Mouse (Mus musculus) 3134 (cell line): ENCODE data around the gene Cd52.
"Not testable (repeated sequence)": the region's sequence is repeated elsewhere in the genome, so short reads cannot be mapped to it uniquely, and the experiment has no call there.

ENCODE experiments used
- DNase-seq: peaks from one replicate; pipeline ENCODE4 v3.0.0-alpha.2; 2011; ENCODE audit warnings: low spot score; ENCODE audit not compliant: insufficient read length; ENCODE audit errors: extremely low read depth

Gene Cd52

GRCm38 (mm10) chr4:134094923-134095547 is at the start of gene Cd52:
Gene Cd52 (minus strand): TSS chr4:134095082.
- DNase-seq: no peak

- DNase-seq: not testable (repeated sequence)
Measured at GRCm38 (mm10) chr4:134144297-134144696, 49.4 kb upstream of the Cd52 start.

DNA sequence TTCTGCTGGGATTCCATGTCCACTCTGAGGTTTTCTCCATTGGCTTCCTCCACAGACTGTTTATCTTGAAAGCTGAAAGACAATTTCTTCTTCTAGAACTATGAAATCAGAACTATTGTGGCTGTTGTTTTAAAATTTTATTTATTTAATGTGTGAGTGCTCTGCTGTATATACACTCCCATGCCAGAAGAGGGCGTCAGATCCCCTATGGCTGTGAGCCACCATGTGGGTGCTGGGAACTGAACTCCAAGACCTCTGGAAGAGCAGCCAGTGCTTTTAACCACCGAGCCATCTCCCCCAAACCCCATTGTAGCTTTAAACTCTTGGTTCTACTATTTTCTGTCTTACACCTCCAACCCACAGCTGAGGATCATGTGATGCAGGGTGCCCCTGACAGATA is 44.0 kb upstream of the Cd52 start:
- DNase-seq: no peak

- no peak for DNase-seq
Measured at GRCm38 (mm10) chr4:134136280-134136926, 41.5 kb upstream of the Cd52 start.

DNA sequence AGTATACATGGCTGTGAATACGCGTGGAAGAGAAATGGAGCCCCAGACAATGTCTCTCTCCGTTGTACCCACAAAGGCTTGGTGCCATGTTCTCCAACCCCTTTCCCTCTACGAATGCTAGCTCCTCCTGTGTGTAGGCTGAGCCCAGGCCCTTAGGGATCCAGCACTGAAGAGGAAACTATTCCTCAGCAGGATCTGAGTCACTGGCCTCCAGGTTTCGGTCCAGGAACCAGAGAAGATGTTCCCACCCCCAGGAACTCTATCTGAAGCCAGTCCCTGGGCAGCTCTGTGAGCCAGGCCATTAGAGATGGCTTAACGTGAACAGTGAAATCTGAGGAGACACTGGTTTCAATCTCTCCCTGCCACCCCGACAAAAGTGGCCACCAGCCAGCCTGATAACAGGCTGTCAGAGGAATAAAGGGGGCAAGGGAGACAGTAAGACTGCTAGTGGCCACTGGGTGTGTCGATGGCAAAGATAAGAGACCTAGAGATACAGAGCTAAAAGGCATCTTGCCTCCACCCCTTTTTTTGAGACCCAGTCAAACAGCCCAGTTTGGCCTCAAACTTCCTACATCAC is 37.7 kb upstream of the Cd52 start:
- no peak for DNase-seq

- no peak for DNase-seq
Measured at GRCm38 (mm10) chr4:134132117-134132516, 37.2 kb upstream of the Cd52 start.

GRCm38 (mm10) chr4:134129482-134129881 is 34.6 kb upstream of the Cd52 start:
- no peak for DNase-seq

DNA sequence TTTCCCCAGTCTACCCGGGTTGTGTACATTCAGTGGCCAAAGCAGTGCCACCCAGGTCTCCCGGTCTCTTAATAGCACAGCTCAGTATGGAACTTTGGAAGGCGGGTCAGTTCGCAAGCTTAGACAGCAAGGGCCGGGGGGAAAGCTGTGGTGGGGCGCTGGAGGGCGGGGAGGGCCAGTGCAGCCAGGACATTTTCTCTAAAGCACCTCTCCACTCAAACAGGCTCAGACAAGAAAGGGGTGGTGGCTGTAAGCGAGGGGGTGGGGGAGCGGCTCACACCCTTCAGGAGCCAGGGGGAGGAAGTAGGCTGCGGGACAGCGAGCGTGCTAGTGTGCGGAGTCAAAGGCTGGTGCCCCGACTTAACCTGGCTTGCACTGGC is 34.1 kb upstream of the Cd52 start:
- DNase-seq: no peak

DNA sequence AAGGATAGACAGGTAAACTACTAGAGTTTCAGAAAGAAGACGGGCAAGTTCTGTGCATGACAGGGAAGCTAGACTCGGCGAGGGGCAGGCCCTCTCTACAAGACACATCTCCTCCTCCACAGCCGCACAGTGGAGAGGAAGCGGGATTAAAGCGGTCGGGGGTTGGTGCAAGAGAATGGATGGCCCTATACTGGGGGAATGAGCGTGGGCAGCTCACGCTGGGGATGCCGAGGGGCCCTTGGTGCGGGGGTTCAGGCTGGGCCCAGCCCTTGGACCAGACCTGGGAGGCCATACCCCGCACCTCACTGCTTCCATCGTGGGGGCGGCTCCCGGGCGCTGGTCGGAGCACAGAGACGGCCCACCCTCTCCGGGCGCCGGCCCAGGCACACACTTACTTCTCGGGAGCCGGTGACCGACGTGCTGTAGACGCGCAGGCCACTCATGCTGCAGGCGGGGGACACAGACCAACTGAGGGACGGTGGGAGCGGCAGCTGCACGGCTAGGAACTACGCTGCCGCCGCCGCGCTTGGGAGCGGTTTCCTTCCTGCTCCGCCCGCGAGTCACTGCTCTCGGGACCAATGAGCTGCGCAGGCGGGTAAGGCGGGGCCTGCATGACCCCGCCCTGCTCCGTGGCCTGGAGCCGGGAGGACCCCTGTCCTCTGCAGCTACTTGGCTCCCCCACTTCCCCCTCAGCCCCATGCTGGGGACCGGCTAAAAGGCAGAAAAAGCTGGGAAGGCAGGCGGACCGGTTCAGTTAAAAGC is 33.5 kb upstream of the Cd52 start, which contains the start of gene Sh3bgrl3:
TSS of gene Sh3bgrl3 (minus strand) at position 569 of the 762 bp plus-strand sequence.
- DNase-seq: peak; percentile 87

DNA sequence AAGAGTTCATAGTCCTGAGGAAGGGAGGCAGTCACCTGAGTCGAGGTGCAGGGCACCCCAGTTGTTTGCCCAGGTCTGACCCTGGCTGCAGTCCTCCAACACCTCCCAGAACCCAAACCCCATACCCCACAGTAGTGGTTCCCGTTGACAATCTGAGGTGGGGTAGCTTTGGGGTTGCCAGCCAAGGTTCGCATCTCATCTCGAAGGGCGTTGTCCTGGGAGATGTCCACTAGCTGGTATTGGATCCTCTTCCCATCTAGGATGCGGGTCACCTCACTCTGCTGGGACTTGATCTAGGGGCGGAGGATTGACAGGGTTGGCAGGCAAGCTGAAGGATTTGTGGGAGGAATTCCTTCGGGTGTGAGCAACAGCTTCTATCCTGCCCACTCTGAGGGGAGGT is 32.9 kb upstream of the Cd52 start:
- DNase-seq: no peak

- DNase-seq: no peak
Measured at GRCm38 (mm10) chr4:134127121-134127455, 32.2 kb upstream of the Cd52 start.

DNA sequence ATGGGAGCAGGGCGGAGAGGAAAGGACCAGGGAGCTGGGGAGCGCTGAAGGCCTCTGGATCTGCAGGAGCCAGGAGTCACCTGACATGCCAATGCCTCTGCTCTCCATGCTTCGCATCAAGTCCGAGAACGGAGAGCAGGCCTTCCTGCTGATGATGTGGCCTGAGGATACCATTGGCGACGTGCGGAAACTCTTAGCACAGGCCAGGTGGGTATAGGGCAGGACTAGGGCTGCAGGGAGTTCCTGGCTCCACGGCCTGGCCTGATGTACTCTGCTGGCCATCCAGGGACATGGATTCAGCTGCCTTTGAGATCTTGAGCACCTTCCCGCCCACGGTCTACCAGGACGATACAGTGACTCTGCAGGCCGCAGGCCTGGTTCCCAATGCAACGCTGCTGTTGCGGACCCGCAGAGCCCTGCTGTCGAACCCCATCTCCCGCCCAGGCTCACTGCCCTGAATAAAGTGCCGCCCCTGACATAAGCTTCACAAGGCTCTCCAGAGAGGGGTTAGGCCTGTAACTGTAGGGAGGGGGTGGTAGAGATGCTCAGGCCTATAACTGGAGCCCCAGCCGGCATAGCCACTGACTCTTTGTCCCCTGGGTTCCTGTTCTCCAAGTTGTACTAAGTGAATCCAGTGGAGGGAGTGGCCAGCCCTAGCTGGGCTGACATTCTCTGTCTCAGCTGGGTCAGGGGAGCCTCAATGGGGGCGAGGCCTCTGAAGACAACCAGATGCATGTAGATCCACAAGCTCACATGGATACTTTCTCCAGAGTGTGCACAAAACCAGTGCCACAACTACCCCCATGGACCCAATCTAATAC is 31.6 kb upstream of the Cd52 start:
- DNase-seq: no peak

GRCm38 (mm10) chr4:134125383-134126060 is 30.6 kb upstream of the Cd52 start:
- DNase-seq: no peak

DNA sequence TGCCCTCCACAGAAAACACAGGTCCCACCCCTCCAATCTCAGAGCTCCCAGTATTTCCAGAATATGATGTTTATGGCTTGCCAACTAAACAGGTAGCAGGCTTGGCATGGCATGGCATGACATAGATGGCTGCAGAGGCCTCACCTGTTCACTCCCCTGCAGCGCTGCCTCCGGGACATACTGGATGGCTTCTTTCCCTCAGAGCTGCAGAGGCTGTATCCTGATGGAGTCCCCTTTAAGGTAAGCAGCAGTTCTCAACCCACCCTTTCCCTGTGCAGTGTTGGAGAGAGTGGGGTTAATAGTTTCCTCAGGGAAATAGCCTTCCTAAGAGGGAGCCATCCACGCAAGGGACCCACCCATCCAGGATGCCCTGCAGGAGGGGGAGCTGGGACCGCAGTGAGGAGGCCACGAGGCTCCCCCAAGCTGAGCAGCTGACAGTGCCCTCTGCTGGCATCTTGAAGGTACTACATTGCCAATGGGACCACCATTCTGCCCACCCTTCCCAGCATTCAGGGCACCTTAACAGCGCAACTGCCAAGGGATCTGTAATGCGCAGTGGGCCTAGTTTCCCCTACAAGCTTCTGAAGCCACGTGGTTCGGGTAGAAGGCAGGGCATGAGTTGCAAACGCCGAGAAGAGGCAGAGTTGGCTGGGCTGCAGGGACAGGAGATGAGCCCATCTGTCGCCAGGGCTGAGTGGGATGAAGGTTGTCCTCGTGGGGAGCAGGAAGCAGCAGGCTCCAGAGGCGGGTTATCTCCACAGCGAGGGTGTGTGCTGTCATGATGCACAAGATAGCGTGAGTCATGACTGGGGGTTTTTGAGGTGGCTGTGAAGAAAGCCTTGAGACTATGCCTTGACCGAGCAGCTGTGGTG is 29.0 kb upstream of the Cd52 start:
- peak; percentile 44 for DNase-seq

DNA sequence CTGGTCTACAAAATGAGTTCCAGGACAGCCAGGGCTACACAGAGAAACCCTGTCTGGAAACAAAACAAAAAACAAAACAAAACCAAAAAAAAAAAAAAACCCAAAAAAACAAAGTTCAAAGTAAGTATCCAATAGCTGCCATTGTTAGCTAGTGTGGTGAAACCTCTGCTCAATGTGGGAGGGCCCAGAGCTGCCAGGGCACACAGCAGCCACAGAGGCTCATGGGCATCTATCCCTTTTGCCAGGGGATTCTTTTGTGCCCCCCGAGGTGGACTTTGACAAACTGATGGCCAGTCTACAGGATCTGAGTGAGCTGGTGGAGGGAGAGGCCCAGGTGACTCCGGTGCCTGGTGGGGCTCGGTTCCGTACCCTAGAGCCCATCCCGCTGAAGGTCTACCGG is 28.3 kb upstream of the Cd52 start:
- DNase-seq: no peak

GRCm38 (mm10) chr4:134122281-134122680 is 27.4 kb upstream of the Cd52 start:
- DNase-seq: no peak

GRCm38 (mm10) chr4:134121571-134121970 is 26.7 kb upstream of the Cd52 start:
- no peak for DNase-seq

DNA sequence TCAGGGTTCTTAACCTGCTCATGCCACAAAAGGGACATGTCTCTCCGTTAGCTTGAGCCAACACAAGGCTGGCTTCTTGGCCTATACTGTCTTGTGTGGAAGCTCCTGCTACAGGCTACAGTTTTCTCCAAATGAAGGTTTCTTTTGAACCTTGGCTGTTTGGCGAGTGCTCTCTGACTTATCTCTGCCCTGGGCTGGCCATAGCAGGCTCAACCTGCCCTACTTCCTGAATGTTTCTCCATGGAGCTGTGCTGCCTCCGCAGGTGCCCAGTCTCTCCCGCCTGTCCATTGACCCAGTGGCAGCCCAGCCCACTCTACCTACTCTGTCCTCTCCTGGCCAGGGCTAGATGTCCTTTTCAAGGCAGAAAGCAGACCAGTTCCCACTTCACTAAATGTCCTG is 26.0 kb upstream of the Cd52 start:
- no peak for DNase-seq

- no peak for DNase-seq
Measured at GRCm38 (mm10) chr4:134120192-134120805, 25.4 kb upstream of the Cd52 start.
